Mouse (Mus musculus): ENCODE measurements around the gene Gm4141.
"Not testable (repeated sequence)": the region's sequence is repeated elsewhere in the genome, so short reads cannot be mapped to it uniquely, and the experiment has no call there.

Gene Gm4141

DNA sequence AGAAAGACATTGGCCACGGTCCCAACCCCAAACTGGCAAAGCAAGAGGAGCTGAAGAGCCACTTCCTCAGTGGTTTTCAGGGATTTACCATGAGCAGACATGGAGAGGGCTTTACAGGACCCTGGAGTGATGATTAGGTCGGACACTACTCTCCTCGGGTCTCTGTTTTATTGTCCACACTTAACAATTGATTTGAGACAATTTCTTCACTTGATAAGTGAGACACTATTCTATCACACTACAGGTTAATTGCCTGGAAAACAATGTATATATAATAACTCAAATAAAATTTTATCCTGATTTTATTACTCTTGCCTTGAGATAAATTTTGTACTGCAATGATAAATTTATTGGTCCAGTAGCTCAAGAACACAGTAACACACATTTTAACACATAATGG lies at the start of gene Gm4141:
Gene Gm4141, minus strand, starts transcription at position 101 of the 400 bp plus-strand sequence.
- not testable (repeated sequence) for H3K4me3 ChIP-seq (replicated peaks; ENCODE audit: low read length); H3K36me3 ChIP-seq (ENCODE audit: insufficient read depth, low read length); H3K27me3 ChIP-seq (ENCODE audit: insufficient read depth, low read length); H3K4me1 ChIP-seq (replicated peaks; ENCODE audit: low read depth, low read length); H3K9me3 ChIP-seq (ENCODE audit: low read length)

GRCm38 (mm10) chr7:20598921-20599320 lies 22.9 kb upstream of the Gm4141 start, which contains the start of gene Gm4513:
Gene Gm4513, minus strand, starts transcription at chr7:20599021.
- H3K27me3 ChIP-seq (ENCODE audit: insufficient read depth, low read length); H3K4me3 ChIP-seq (replicated peaks; ENCODE audit: low read length); H3K4me1 ChIP-seq (replicated peaks; ENCODE audit: low read depth, low read length); H3K36me3 ChIP-seq (ENCODE audit: insufficient read depth, low read length); H3K9me3 ChIP-seq (ENCODE audit: low read length): not testable (repeated sequence)

DNA sequence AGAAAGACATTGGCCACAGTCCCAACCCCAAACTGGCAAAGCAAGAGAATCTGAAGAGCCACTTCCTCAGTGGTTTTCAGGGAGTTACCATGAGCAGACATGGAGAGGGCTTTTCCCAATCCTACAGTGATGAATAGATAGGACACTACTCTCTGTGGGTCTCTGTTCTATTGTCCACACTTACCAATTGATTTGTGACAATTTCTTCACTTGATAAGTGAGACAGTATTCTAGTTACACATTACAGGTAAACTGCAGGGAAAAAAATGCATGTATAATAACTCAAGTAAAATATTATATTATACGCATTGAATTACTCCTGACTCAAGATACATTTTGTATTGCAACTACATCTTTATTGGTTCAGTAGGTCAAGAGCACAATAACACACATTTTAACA lies 30.4 kb downstream of the Gm4141 start, which contains the start of gene Gm5726:
Gene Gm5726, minus strand, starts transcription at position 101 of the 400 bp plus-strand sequence.
- H3K4me3 ChIP-seq (replicated peaks; ENCODE audit: low read length); H3K27me3 ChIP-seq (ENCODE audit: insufficient read depth, low read length); H3K36me3 ChIP-seq (ENCODE audit: insufficient read depth, low read length); H3K4me1 ChIP-seq (replicated peaks; ENCODE audit: low read depth, low read length); H3K9me3 ChIP-seq (ENCODE audit: low read length): not testable (repeated sequence)

- H3K27me3 ChIP-seq (ENCODE audit: insufficient read depth, low read length); H3K9me3 ChIP-seq (ENCODE audit: low read length); H3K4me1 ChIP-seq (replicated peaks; ENCODE audit: low read depth, low read length); H3K4me3 ChIP-seq (replicated peaks; ENCODE audit: low read length); H3K36me3 ChIP-seq (ENCODE audit: insufficient read depth, low read length): not testable (repeated sequence)
Observed at GRCm38 (mm10) chr7:20533537-20533936, 42.5 kb downstream of the Gm4141 start, which contains the start of gene Vmn1r104. Gene Vmn1r104, plus strand, starts transcription at chr7:20533837.
